Mouse (Mus musculus): ENCODE data around the gene Nrarp. TPM values are rescaled to one million over a fixed set of nuclear protein-coding genes. Genes with fewer than 3 reads are reported as not detected.
A peak's percentile ranks its signal among the peaks of the same experiment; 100 is the strongest.

Gene Nrarp
- polyA plus RNA-seq, 1 experiment from 2014 or later = 65.8 TPM

DNA sequence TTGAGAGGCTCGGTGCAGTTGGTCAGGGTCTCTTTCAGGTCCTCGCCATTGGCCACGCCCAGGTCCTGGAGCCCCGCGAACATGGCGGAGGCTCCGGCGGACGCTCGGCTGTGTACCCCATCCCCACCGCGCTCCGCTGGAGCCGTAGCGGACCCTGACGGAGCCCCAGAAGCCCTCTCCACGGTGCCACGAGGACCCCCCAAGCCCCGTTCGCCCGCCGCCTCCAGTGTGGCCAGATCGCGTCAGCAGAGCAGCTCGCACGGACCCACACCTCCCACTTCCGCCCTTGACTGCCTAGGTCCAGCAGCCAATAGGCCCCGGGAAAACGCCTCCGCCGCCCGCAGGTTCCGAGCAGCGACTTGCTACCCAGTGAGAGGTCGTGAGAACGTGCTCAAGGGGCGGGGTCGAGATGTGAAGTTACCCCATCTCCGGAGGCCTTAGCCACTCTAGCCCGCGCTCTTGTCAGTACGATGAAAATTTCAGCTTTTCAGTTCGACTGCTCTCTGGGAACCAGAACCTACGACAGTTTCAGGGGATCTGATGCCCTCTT lies 30.6 kb downstream of the Nrarp start, which contains the start of gene Nelfb:
TSS of gene Nelfb (minus strand) at position 369 of the 550 bp plus-strand sequence.
- Histone ChIP-seq H3K9me3 (replicated peaks) (no peaks in the 10 kb centered on the region), H3K27ac (replicated peaks) (peak within 1 kb of the TSS; percentile 97), H3K4me1 (peaks cover 28% of the 10 kb centered on the region), H3K27me3 (ENCODE audit: low read depth, poor library complexity, severe bottlenecking) (peaks cover 22% of the 10 kb centered on the region), H3K4me3 (peak within 1 kb of the TSS; percentile 81), H3K36me3 (peaks cover 36% of the 10 kb centered on the region)
- DNase-seq (ENCODE audit: low spot score) = peak; percentile 94
- under 1% methylated on average over 44 of the region's 44 CpGs for WGBS

DNA sequence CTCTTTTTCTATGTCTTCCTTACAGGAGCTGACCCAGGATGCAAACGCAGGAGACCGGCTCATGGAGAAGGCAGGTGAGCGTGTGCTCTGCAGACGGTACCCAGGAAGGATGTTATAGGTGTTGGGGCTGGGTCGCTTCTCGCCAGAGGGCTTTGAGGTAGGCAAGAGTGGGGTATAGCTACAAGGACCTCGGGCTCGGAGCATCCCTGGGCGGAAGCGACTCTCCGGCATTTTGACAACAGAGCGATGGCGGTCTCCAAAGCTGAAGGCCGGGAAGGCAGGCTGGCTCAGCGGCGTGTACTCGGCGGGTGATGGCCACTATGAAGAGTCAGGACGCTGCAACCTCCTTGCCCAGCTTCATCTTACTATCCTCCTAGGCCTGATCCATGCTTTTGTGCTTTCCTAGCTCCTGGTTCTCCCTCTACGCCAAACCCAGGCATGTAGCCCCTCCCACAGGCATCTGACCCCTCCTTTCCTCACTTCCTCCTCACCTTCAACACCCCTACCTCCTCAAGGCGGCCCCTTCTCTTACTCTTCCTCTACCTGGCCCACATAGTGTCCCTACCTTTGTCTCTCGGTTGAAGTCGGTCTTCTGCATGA lies 32.8 kb downstream of the Nrarp start:
- 68% methylated on average over 23 of the region's 23 CpGs for WGBS
- Histone ChIP-seq H3K4me3 (no peak overlapping the region), H3K27me3 (ENCODE audit: low read depth, poor library complexity, severe bottlenecking) (peaks cover 22% of the 10 kb centered on the region)

DNA sequence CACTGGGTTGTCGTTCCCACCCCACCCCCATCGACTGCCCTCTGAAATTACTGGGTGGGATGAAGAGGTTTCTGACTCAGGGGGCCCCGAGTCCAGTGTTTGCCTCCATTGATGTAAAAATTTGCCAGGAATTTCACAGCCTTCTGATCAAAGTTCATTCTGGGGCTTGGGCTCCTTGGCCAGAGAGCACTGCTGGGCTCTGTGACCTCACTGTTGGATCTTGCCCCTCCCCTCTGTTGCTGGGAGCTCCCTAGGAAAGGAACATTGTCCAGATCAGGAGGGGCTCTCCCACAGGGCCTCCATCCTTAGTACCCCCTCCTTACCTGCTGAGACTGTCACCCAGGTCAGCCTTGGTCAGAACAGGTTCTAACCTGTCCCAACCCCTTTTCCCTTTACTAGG lies 33.9 kb downstream of the Nrarp start, which contains the start of gene Stpg3:
TSS of gene Stpg3 (minus strand) at position 194 of the 400 bp plus-strand sequence.
- H3K4me3 ChIP-seq = no peak within 1 kb of the TSS
- H3K4me1 ChIP-seq = peaks cover 28% of the 10 kb centered on the region
- DNase-seq (ENCODE audit: low spot score) = no peak
- H3K36me3 ChIP-seq = peaks cover 6% of the 10 kb centered on the region
- no peak within 1 kb of the TSS for H3K27ac ChIP-seq (replicated peaks)
- peaks cover 22% of the 10 kb centered on the region for H3K27me3 ChIP-seq (ENCODE audit: low read depth, poor library complexity, severe bottlenecking)
- 78% methylated on average over 3 of the region's 3 CpGs for WGBS
- H3K9me3 ChIP-seq (replicated peaks) = no peaks in the 10 kb centered on the region

More for the DNA sequence above, 32.8 kb downstream of the Nrarp start:
- peaks cover 29% of the 10 kb centered on the region for H3K4me1 ChIP-seq
- H3K9me3 ChIP-seq (replicated peaks) = no peaks in the 10 kb centered on the region
- DNase-seq (ENCODE audit: low spot score) = no peak
- no peak overlapping the region for H3K27ac ChIP-seq (replicated peaks)
- peaks cover 15% of the 10 kb centered on the region for H3K36me3 ChIP-seq

GRCm38 (mm10) chr2:25217666-25218065 lies 37.1 kb downstream of the Nrarp start:
- Histone ChIP-seq H3K4me1 (peaks cover 13% of the 10 kb centered on the region), H3K36me3 (peaks cover 14% of the 10 kb centered on the region), H3K9me3 (replicated peaks) (no peaks in the 10 kb centered on the region), H3K27ac (replicated peaks) (no peak overlapping the region), H3K27me3 (ENCODE audit: low read depth, poor library complexity, severe bottlenecking) (peaks cover 16% of the 10 kb centered on the region), H3K4me3 (no peak overlapping the region)
- WGBS = 74% methylated on average over 2 of the region's 2 CpGs
- no peak for DNase-seq (ENCODE audit: low spot score)

GRCm38 (mm10) chr2:25218445-25218844 lies 37.9 kb downstream of the Nrarp start, which contains the start of gene Fam166a:
Gene Fam166a, plus strand, starts transcription at chr2:25218745.
- Histone ChIP-seq H3K27ac (replicated peaks) (no peak within 1 kb of the TSS), H3K4me3 (no peak within 1 kb of the TSS), H3K36me3 (peaks cover 22% of the 10 kb centered on the region), H3K9me3 (replicated peaks) (no peaks in the 10 kb centered on the region), H3K4me1 (peaks cover 19% of the 10 kb centered on the region), H3K27me3 (ENCODE audit: low read depth, poor library complexity, severe bottlenecking) (0 out of 2 replicates have a peak, but pooled peaks cover 9% of the 10 kb centered on the region)
- no peak for DNase-seq (ENCODE audit: low spot score)

GRCm38 (mm10) chr2:25221331-25221772 lies 40.8 kb downstream of the Nrarp start:
- peaks cover 27% of the 10 kb centered on the region for H3K36me3 ChIP-seq
- no peak overlapping the region for H3K4me3 ChIP-seq
- H3K27ac ChIP-seq (replicated peaks) = no peak overlapping the region
- H3K4me1 ChIP-seq = peaks cover 33% of the 10 kb centered on the region
- no peaks in the 10 kb centered on the region for H3K9me3 ChIP-seq (replicated peaks)
- DNase-seq (ENCODE audit: low spot score) = no peak
- H3K27me3 ChIP-seq (ENCODE audit: low read depth, poor library complexity, severe bottlenecking) = no peaks in the 10 kb centered on the region
- 72% methylated on average over 5 of the region's 5 CpGs for WGBS

DNA sequence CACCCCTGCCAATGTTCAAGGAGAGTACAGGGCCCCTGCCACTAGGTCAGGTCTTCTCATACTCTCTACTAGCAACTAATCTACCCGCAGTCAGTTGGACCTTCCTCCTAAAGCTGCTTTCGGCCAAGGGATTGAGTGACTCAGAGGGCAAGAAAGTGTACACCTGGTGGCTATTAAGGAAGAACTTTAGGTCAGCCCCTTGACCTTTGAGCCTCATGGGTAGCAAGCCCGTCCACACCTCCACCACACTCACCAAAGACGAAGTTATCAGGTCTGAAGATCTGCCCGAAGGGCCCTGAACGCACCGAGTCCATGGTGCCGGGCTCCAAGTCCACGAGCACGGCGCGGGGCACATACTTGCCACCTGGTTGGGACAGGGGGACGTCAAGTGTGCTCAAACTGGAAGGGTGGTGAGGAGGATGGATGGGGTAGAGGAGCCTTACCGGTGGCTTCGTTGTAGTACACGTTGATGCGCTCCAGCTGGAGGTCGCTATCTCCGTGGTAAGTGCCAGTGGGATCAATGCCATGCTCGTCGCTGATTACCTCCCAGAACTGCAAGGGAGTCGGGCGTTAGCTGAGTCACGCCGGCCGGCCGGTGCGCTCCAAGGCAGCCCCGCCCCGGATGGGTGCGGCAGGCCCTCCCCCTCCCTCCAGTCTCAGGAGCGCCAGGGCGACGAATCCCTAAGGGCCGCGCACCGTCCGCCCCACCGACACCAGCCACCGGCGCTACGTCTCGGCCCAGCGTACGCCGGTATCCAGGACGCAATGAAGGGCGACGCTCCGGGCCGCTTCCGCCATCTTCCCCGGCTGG lies 43.3 kb downstream of the Nrarp start:
- no peaks in the 10 kb centered on the region for H3K27me3 ChIP-seq (ENCODE audit: low read depth, poor library complexity, severe bottlenecking)
- H3K4me1 ChIP-seq = peaks cover 34% of the 10 kb centered on the region
- no peak for DNase-seq (ENCODE audit: low spot score)
- no peaks in the 10 kb centered on the region for H3K9me3 ChIP-seq (replicated peaks)
- peaks cover 27% of the 10 kb centered on the region for H3K36me3 ChIP-seq
- peak overlapping the region; percentile 89 for H3K4me3 ChIP-seq
- WGBS = 3% methylated on average over 53 of the region's 53 CpGs
- peak overlapping the region; percentile 96 for H3K27ac ChIP-seq (replicated peaks)

- peaks cover 27% of the 10 kb centered on the region for H3K36me3 ChIP-seq
- H3K4me3 ChIP-seq = peak within 1 kb of the TSS; percentile 89
- H3K4me1 ChIP-seq = peaks cover 37% of the 10 kb centered on the region
- no peak for DNase-seq (ENCODE audit: low spot score)
- H3K27ac ChIP-seq (replicated peaks) = peak within 1 kb of the TSS; percentile 96
- WGBS = 0% methylated on average over 17 of the region's 17 CpGs
- H3K27me3 ChIP-seq (ENCODE audit: low read depth, poor library complexity, severe bottlenecking) = no peaks in the 10 kb centered on the region
- H3K9me3 ChIP-seq (replicated peaks) = no peaks in the 10 kb centered on the region
Observed at GRCm38 (mm10) chr2:25224492-25224765, 43.9 kb downstream of the Nrarp start, which contains the start of gene Tubb4b. Gene Tubb4b, minus strand, starts transcription at chr2:25224702.

DNA sequence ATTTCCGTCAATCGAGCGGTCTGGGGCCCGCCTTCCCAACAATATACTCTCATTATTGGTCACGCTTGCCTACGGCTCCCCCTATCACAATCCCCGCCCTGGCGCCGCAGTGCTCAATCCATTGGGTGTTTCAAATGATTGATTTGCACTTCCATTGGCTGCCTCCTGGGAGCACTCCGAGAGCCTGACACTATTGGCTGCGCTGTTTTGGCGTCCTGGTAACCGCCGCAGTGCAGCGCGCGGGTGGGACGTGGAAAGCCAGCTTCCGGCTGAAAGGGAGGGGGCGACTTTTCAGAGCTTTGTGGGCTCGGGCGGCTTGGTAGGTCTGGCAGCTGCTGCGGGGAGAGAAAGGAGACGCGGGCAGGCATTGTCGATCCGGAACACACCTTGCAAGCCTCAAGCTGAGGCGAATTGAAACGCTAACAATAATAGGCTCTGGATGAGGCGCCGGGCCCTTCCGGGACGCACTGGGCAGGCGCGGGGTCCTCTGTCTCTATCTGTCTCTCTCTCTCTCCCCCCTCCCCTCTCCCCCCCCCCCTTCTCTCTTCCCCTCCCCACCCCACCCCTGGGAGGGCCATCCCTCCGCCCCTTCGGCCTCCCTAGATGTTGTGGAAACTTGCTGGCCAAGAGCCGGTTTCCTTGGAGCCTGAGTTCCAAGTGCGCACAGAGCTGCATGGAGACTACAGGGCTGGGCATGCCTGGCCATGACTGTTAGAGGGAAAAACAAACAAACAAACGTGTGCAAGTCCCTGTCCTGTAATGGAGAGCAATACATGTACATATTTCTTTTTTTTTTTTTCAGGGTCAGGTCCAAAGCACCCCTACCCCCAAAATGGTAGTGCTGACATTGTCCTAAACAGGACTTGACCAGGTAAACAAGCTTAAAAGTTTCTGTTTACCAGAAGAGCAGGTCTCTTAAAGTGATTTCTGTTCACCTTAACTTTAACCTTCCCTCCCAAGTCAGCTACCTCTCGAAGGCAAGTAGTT lies 44.5 kb downstream of the Nrarp start:
- DNase-seq (ENCODE audit: low spot score) = peak; percentile 98
- H3K4me3 ChIP-seq = peak overlapping the region; percentile 89
- H3K27ac ChIP-seq (replicated peaks) = peak overlapping the region; percentile 96
- 2% methylated on average over 41 of the region's 41 CpGs for WGBS
- H3K36me3 ChIP-seq = peaks cover 27% of the 10 kb centered on the region
- H3K9me3 ChIP-seq (replicated peaks) = no peaks in the 10 kb centered on the region
- H3K27me3 ChIP-seq (ENCODE audit: low read depth, poor library complexity, severe bottlenecking) = no peaks in the 10 kb centered on the region
- peaks cover 37% of the 10 kb centered on the region for H3K4me1 ChIP-seq

DNA sequence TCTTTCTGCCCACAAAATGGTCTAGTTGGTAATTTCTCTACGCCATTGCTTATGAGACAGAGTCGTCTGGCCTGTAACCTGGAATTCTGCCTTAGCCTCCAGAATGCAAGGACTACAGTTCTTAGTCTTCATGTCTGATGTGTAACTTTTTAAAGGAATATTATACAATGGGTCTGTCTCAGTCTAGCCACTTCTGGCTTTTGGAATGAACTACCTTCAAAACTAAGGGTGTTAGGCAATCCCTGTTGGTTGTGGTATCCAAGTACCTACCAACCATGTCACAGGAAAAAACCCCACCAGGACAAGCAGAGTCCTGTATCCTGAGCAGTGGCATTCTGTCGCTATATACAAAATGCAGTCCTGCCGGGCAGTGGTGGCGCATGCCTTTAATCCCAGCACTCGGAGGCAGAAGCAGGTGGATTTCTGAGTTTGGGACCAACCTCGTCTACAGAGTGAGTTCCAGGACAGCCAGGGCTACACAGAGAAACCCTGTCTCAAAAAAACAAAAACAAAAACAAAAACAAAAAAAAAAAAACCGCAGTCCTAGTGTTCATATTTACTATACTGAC lies 45.3 kb downstream of the Nrarp start:
- peak overlapping the region; percentile 96 for H3K27ac ChIP-seq (replicated peaks)
- 0 out of 2 replicates have a peak, but pooled peaks cover 7% of the 10 kb centered on the region for H3K27me3 ChIP-seq (ENCODE audit: low read depth, poor library complexity, severe bottlenecking)
- H3K4me3 ChIP-seq = peak overlapping the region; percentile 89
- DNase-seq (ENCODE audit: low spot score) = no peak
- peaks cover 37% of the 10 kb centered on the region for H3K4me1 ChIP-seq
- H3K36me3 ChIP-seq = peaks cover 27% of the 10 kb centered on the region
- H3K9me3 ChIP-seq (replicated peaks) = no peaks in the 10 kb centered on the region
- WGBS = 78% methylated on average over 8 of the region's 8 CpGs

GRCm38 (mm10) chr2:25226864-25227263 lies 46.3 kb downstream of the Nrarp start:
- DNase-seq (ENCODE audit: low spot score) = no peak
- Histone ChIP-seq H3K4me3 (no peak overlapping the region), H3K27ac (replicated peaks) (0 out of 2 replicates have a peak overlapping the region, but pooled peaks have one; percentile 25), H3K27me3 (ENCODE audit: low read depth, poor library complexity, severe bottlenecking) (0 out of 2 replicates have a peak, but pooled peaks cover 16% of the 10 kb centered on the region), H3K36me3 (peaks cover 18% of the 10 kb centered on the region), H3K9me3 (replicated peaks) (no peaks in the 10 kb centered on the region), H3K4me1 (peaks cover 33% of the 10 kb centered on the region)
- 86% methylated on average over 5 of the region's 5 CpGs for WGBS

Measured in midbrain, embryonic 10.5 days (tissue).